Mouse (Mus musculus): Measurements from ENCODE around the gene Gm19345.

GRCm38 (mm10) chr7:19844521-19845171 is 7.2 kb upstream of the Gm19345 start:
- TF ChIP-seq GATA1 (IDR thresholded peaks at IDR 0.05; ENCODE audit: low read length) (no peak), TAL1 (IDR thresholded peaks at IDR 0.05; ENCODE audit: low read length) (no peak)

Measured in erythroblast, embryonic 14.5 days (primary cell).